Mouse (Mus musculus): ENCODE measurements around the gene Gm45062.

GRCm38 (mm10) chr6:8524717-8525116, 265.5 kb downstream of the Gm45062 start:
- TF ChIP-seq GATA1 (IDR thresholded peaks at IDR 0.05; ENCODE audit: borderline replicate concordance, low read length), result no peak
- TF ChIP-seq FLI1 (IDR thresholded peaks at IDR 0.05; ENCODE audit: low read length), result no peak

Data from megakaryocyte, embryonic 14.5 days (primary cell).